Mouse (Mus musculus) heart, adult 2 months (tissue): Measurements from ENCODE around the gene Tmem269. TPM values are rescaled to one million over a fixed set of nuclear protein-coding genes. Genes with fewer than 3 reads are reported as not detected.
A peak's percentile ranks its signal among the peaks of the same experiment; 100 is the strongest.

Experiments
- DNase-seq, 2 experiments: peaks; one replicate each; pipeline ENCODE4 v3.0.0; 2021
- H3K27ac ChIP-seq: fragments of 200-600 bp; 2 replicates; pipeline ENCODE4 v1.8.1; 2022
- H3K27me3 ChIP-seq: fragments of 200-500 bp; 2 replicates; pipeline ENCODE4 v1.6.1; 2012; ENCODE audit warnings: mild to moderate bottlenecking, low read length, inconsistent platforms, mixed read lengths; ENCODE audit not compliant: control insufficient read depth, insufficient read depth
- H3K36me3 ChIP-seq: fragments of 200-500 bp; 2 replicates; pipeline ENCODE4 v1.6.1; 2012; ENCODE audit warnings: low read length, inconsistent platforms; ENCODE audit not compliant: control insufficient read depth, insufficient read depth
- H3K4me1 ChIP-seq: fragments of 200-500 bp; 2 replicates; pipeline ENCODE4 v1.6.1; 2011; ENCODE audit warnings: low read length; ENCODE audit not compliant: control insufficient read depth, insufficient read depth
- H3K4me3 ChIP-seq: fragments of 200-600 bp; 2 replicates; pipeline ENCODE4 v1.8.1; 2022
- H3K79me2 ChIP-seq: fragments of 200-500 bp; replicated peaks from 2 replicates; pipeline ENCODE4 v1.6.1; 2012; ENCODE audit warnings: mild to moderate bottlenecking, inconsistent platforms, low read length, moderate library complexity, mixed read lengths; ENCODE audit not compliant: control insufficient read depth, insufficient read depth
- H3K9ac ChIP-seq: fragments of 200-500 bp; 2 replicates; pipeline ENCODE4 v1.6.1; 2012; ENCODE audit warnings: low read depth, mild to moderate bottlenecking, control low read depth, inconsistent platforms, low read length, mixed read lengths
- CTCF ChIP-seq: fragments of 200-600 bp; IDR thresholded peaks from 2 replicates; pipeline ENCODE4 v1.8.1; 2022; ENCODE audit warnings: antibody characterized with exemption, mild to moderate bottlenecking, moderate library complexity
- EP300 ChIP-seq: fragments of 200-500 bp; IDR thresholded peaks from 2 replicates; pipeline ENCODE4 v1.6.1; 2011; ENCODE audit warnings: low read depth, low read length, control low read depth; ENCODE audit not compliant: insufficient read depth
- POLR2A ChIP-seq: fragments of 200-500 bp; IDR thresholded peaks from 2 replicates; pipeline ENCODE4 v1.6.1; 2011; ENCODE audit warnings: mild to moderate bottlenecking, low read depth, low read length, control low read depth; ENCODE audit not compliant: insufficient read depth
- WGBS: fragments of 180-500 bp; shearing (Covaris S2); methylation state at CpG from one replicate; pipeline ENCODE4 v1.1.7; 2018; 5-methylcytosine and 5-hydroxymethylcytosine counted together
- intact Hi-C: fragments of 180-260 bp; cut with DNase I; formaldehyde crosslinking; loops from one replicate; pipeline ENCODE4 v1.15.1; 2025
- polyA plus RNA-seq: library from polyadenylated mRNA; depleted of rRNA; stranded (reverse); fragments of >200 nt; gene quantifications from 2 replicates; pipeline ENCODE4 v1.2.3, GENCODE M21; 2012
- total RNA-seq, 2 experiments: library from RNA; stranded (reverse); gene quantifications; 2 replicates each; pipeline ENCODE4 v1.2.3; 2021

The Tmem269 gene
- total and polyA plus RNA-seq, 3 experiments: 0.16 TPM; not detected in 2

DNA sequence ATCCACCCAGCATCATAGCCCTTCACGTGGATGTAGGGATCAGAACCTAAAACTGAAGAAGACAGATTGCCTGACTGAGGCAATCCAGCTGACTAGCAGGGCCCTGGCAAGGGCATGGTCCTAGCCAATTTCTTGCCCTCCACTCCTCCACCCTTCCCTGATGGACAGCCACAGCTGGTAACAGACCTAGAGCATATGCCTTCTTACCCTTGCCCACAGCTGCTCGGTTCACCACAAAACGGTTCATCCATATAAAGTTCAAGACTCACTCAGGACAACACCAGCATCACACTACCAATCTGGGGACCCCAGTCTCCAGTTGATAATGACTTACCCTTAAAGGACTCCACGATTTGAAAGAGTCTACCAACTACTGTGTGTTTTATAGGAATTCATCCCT lies 32.2 kb downstream of the Tmem269 start:
- no peaks in the 10 kb centered on the region for H3K79me2 ChIP-seq
- DNase-seq: no peak
- TF ChIP-seq EP300 (no peak), POLR2A (no peak), CTCF (no peak)
- no peak overlapping the region for H3K9ac ChIP-seq
- no peaks in the 10 kb centered on the region for H3K36me3 ChIP-seq
- intact Hi-C loops: no loop called here
- no peaks in the 10 kb centered on the region for H3K4me1 ChIP-seq
- H3K27me3 ChIP-seq: no peaks in the 10 kb centered on the region
- H3K4me3 ChIP-seq: no peak overlapping the region
- no peak overlapping the region for H3K27ac ChIP-seq
- WGBS: 71% methylated on average over 4 of the region's 4 CpGs

DNA sequence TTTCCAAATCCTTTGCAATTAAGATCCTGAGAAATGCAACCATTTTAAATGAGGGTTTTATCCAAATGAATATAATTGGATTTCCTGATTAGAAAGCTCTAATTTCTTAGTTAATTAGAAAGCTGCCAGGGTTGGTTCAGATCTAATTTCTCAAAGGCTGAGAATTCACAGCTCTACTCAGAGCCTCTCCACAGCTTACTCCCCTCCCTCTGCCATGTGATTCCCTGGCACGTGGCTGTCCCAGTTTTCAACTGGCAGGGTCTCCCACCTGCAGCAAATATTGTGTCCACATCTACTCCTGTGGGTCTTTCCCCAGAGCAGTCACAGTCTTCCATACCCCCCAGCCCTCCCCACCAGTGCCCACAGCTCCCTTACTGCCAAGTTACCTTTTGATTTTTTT lies 34.5 kb downstream of the Tmem269 start:
- TF ChIP-seq EP300 (no peak), CTCF (no peak), POLR2A (no peak)
- no peak overlapping the region for H3K9ac ChIP-seq
- H3K4me1 ChIP-seq: peaks cover 2% of the 10 kb centered on the region
- DNase-seq: no peak
- no peaks in the 10 kb centered on the region for H3K79me2 ChIP-seq
- intact Hi-C loops: no loop called here
- no peak overlapping the region for H3K27ac ChIP-seq
- H3K4me3 ChIP-seq: no peak overlapping the region
- WGBS: 42% methylated on average over 1 of the region's 1 CpGs
- no peaks in the 10 kb centered on the region for H3K36me3 ChIP-seq
- H3K27me3 ChIP-seq: no peaks in the 10 kb centered on the region

DNA sequence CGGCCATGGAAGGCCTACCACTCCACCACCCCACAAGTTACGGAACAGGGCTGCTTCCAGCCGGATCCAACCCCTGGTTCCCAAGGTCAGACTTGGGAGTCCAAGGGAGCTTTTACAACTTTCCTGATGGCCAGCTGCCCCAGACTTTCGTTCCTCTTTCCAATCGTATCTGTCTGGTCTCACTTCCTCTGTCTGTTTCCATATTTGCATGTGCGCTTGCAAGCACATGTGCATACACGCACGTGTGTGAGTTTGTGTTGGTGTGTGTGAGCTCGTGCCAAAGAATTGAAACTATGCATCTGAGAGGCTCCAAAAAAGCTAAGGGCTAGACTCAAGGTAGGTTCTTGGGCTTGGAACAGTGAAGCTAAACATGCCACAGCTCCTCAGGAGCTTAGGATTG lies 36.6 kb downstream of the Tmem269 start:
- peaks cover 4% of the 10 kb centered on the region for H3K4me1 ChIP-seq
- no peaks in the 10 kb centered on the region for H3K79me2 ChIP-seq
- no peak overlapping the region for H3K27ac ChIP-seq
- intact Hi-C loops: no loop called here
- DNase-seq: peak in 1 of 2 experiments; percentile 36
- no peaks in the 10 kb centered on the region for H3K36me3 ChIP-seq
- TF ChIP-seq POLR2A (no peak), CTCF (no peak), EP300 (no peak)
- WGBS: 62% methylated on average over 9 of the region's 9 CpGs
- H3K27me3 ChIP-seq: no peaks in the 10 kb centered on the region
- H3K9ac ChIP-seq: no peak overlapping the region
- H3K4me3 ChIP-seq: no peak overlapping the region

DNA sequence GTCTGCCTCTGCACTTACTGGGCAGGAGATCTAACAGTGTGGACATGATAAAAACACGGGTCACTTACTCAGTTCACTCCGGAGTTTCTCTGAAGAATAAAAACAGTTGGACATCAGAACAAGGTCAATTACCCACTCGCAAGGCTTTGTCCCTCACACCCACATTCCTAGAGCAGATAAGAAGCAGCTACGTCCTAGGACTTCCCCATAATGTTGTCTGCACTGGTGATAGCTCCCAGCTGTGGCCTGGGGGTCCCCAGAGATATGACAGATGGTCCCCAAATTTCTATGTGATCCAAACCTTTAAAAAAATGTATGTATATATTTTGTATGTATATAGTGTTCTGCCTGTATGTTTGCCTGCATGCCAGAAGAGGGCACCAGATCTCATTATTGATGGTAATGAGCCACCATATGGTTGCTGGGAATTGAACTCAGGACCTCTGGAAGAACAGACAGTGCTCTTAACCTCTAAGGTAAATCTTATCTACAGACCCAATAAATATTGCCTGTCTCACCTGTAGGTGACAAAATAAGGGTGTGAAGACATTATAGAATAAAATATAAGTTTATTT lies 37.8 kb downstream of the Tmem269 start:
- H3K4me3 ChIP-seq: no peak overlapping the region
- whole genome bisulfite sequencing: 43% methylated on average over 4 of the region's 4 CpGs
- TF ChIP-seq POLR2A (no peak), CTCF (peak; percentile 35)
- H3K27me3 ChIP-seq: no peaks in the 10 kb centered on the region
- intact Hi-C loops: no loop called here
- H3K36me3 ChIP-seq: no peaks in the 10 kb centered on the region
- no peak overlapping the region for H3K9ac ChIP-seq
- no peaks in the 10 kb centered on the region for H3K79me2 ChIP-seq
- peaks cover 4% of the 10 kb centered on the region for H3K4me1 ChIP-seq
- no peak for DNase-seq
- no peak overlapping the region for H3K27ac ChIP-seq

DNA sequence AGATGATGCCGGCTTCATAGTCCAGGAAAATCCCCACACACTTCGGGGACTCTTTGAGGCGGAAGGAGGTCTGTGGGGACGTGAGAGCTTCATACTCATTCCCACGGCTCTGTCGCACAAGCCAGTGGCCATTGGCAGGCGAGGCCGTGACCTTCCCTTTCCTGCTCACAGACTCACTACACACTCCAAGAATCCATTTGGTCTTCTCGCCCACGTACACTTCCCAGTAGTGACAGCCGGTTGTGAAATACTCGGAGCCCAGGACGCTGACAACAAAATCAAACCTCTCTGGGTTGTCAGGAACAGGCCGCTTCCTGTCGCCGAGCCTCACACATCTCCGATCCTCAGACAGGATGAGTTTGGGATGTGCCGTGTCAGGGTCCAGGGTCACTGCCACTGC lies 39.7 kb downstream of the Tmem269 start:
- Histone ChIP-seq H3K4me3 (no peak overlapping the region), H3K79me2 (no peaks in the 10 kb centered on the region), H3K36me3 (no peaks in the 10 kb centered on the region), H3K4me1 (peaks cover 4% of the 10 kb centered on the region), H3K27ac (peak overlapping the region; percentile 39; the same call in 1 of the 2 replicates), H3K9ac (no peak overlapping the region), H3K27me3 (no peaks in the 10 kb centered on the region)
- WGBS: 37% methylated on average over 18 of the region's 18 CpGs
- intact Hi-C loops: loop anchor here (10.0 kb wide), 1 partner anchor 554 kb away; the partner anchor contains the start of genes Cfap57 and Ebna1bp2
- TF ChIP-seq EP300: no peak
- TF ChIP-seq POLR2A: no peak
- TF ChIP-seq CTCF: no peak
- peak; percentile 42 to 48 for DNase-seq

GRCm38 (mm10) chr4:119177702-119178101 lies 40.3 kb downstream of the Tmem269 start:
- Histone ChIP-seq H3K27ac (peak overlapping the region; percentile 39; the same call in 1 of the 2 replicates), H3K4me3 (no peak overlapping the region)

More at GRCm38 (mm10) chr4:119177702-119178101, 40.3 kb downstream of the Tmem269 start:
- TF ChIP-seq POLR2A (no peak), CTCF (no peak), EP300 (no peak)
- no peak overlapping the region for H3K9ac ChIP-seq
- peaks cover 8% of the 10 kb centered on the region for H3K4me1 ChIP-seq
- whole genome bisulfite sequencing: 59% methylated on average over 5 of the region's 5 CpGs
- DNase-seq: peak in 1 of 2 experiments; percentile 57
- no peaks in the 10 kb centered on the region for H3K36me3 ChIP-seq
- intact Hi-C loops: loop anchor here (10.0 kb wide), 1 partner anchor 553 kb away; the partner anchor contains the start of genes Cfap57 and Ebna1bp2
- H3K27me3 ChIP-seq: no peaks in the 10 kb centered on the region
- no peaks in the 10 kb centered on the region for H3K79me2 ChIP-seq
